Mouse (Mus musculus) midbrain, embryonic 16.5 days (tissue): ENCODE measurements around the gene Hook2. TPM values are rescaled to one million over a fixed set of nuclear protein-coding genes. Genes with fewer than 3 reads are reported as not detected.
A peak's percentile ranks its signal among the peaks of the same experiment; 100 is the strongest.

Experiments used
- ATAC-seq: fragments of 200-750 bp; cut with Nextera tagmentation; 2 replicates; pipeline ENCODE4 v1.8.0; 2017; ENCODE audit warnings: moderate TSS enrichment
- H3K27ac ChIP-seq: fragments of 300-500 bp; sonication (generic); 2 replicates; pipeline ENCODE4 v1.5.1; 2014; ENCODE audit warnings: mild to moderate bottlenecking, low read length, mixed read lengths
- H3K27me3 ChIP-seq: fragments of 300-500 bp; sonication (generic); 2 replicates; pipeline ENCODE4 v1.6.1; 2014; ENCODE audit warnings: low read depth, low read length, mixed read lengths; ENCODE audit not compliant: control insufficient read depth, insufficient read depth
- H3K36me3 ChIP-seq: fragments of 300-500 bp; sonication (generic); 2 replicates; pipeline ENCODE4 v1.6.1; 2014; ENCODE audit warnings: mild to moderate bottlenecking, low read length, moderate library complexity, mixed read lengths; ENCODE audit not compliant: control insufficient read depth, insufficient read depth
- H3K4me1 ChIP-seq: fragments of 300-500 bp; sonication (generic); 2 replicates; pipeline ENCODE4 v1.6.1; 2014; ENCODE audit warnings: mild to moderate bottlenecking, low read length, mixed read lengths; ENCODE audit not compliant: control insufficient read depth, insufficient read depth
- H3K4me2 ChIP-seq: fragments of 300-500 bp; sonication (generic); 2 replicates; pipeline ENCODE4 v1.6.1; 2014; ENCODE audit warnings: mild to moderate bottlenecking, low read length, mixed read lengths
- H3K4me3 ChIP-seq: fragments of 300-500 bp; sonication (generic); 2 replicates; pipeline ENCODE4 v1.5.1; 2014; ENCODE audit warnings: low read depth, mild to moderate bottlenecking, low read length, moderate library complexity, mixed read lengths
- H3K9ac ChIP-seq: fragments of 300-500 bp; sonication (generic); 2 replicates; pipeline ENCODE4 v1.6.1; 2014; ENCODE audit warnings: low read depth, low read length, mixed read lengths
- H3K9me3 ChIP-seq: fragments of 300-500 bp; sonication (generic); replicated peaks from 2 replicates; pipeline ENCODE4 v1.6.1; 2014; ENCODE audit warnings: mild to moderate bottlenecking, low read length, mixed read lengths; ENCODE audit not compliant: control insufficient read depth, poor library complexity, severe bottlenecking
- WGBS: fragments of 180-500 bp; shearing (Covaris S2); extraction: QIAGEN DNeasy Blood & Tissue Kit; methylation state at CpG from one replicate; pipeline ENCODE4 v1.1.7; 2014; 5-methylcytosine and 5-hydroxymethylcytosine counted together
- polyA plus RNA-seq: library from polyadenylated mRNA; unstranded; fragments of >200 nt; fragmentation: Nextera tagmentation; extraction: Ambion mirVana; gene quantifications from 2 replicates; pipeline ENCODE4 v1.2.1, GENCODE M21; 2015

Hook2 gene
- polyA plus RNA-seq, 1 experiment from 2014 or later: 43.8 TPM

- no peaks in the 10 kb centered on the region for H3K9me3 ChIP-seq
- peak overlapping the region; percentile 59 for H3K4me3 ChIP-seq
- H3K36me3 ChIP-seq: peaks cover 11% of the 10 kb centered on the region
- H3K4me2 ChIP-seq: peak overlapping the region; percentile 100
- 2% methylated on average over 24 of the region's 25 CpGs for WGBS
- ATAC-seq: no peak
- H3K9ac ChIP-seq: peak overlapping the region; percentile 64
- H3K4me1 ChIP-seq: peaks cover 58% of the 10 kb centered on the region
- H3K27ac ChIP-seq: no peak overlapping the region
- H3K27me3 ChIP-seq: 0 out of 2 replicates have a peak, but pooled peaks cover 3% of the 10 kb centered on the region
Observed at GRCm38 (mm10) chr8:84976763-84977434, 13.5 kb upstream of the Hook2 start.

GRCm38 (mm10) chr8:84977435-84978247 lies 12.8 kb upstream of the Hook2 start:
- ATAC-seq: no peak
- H3K36me3 ChIP-seq: peaks cover 7% of the 10 kb centered on the region
- H3K9me3 ChIP-seq: no peaks in the 10 kb centered on the region
- H3K4me1 ChIP-seq: peaks cover 58% of the 10 kb centered on the region
- 0 out of 2 replicates have a peak, but pooled peaks cover 3% of the 10 kb centered on the region for H3K27me3 ChIP-seq
- H3K27ac ChIP-seq: no peak overlapping the region
- H3K4me2 ChIP-seq: peak overlapping the region; percentile 100
- WGBS: under 1% methylated on average over 69 of the region's 70 CpGs
- H3K9ac ChIP-seq: peak overlapping the region; percentile 69
- peak overlapping the region; percentile 59 for H3K4me3 ChIP-seq

- under 1% methylated on average over 62 of the region's 63 CpGs for WGBS
- Histone ChIP-seq H3K4me1 (peaks cover 58% of the 10 kb centered on the region), H3K4me3 (peak within 1 kb of the TSS; percentile 59), H3K9me3 (no peaks in the 10 kb centered on the region), H3K9ac (peak within 1 kb of the TSS; percentile 69), H3K27ac (0 out of 2 replicates have a peak within 1 kb of the TSS, but pooled peaks have one; percentile 28), H3K36me3 (peaks cover 7% of the 10 kb centered on the region), H3K4me2 (peak within 1 kb of the TSS; percentile 100), H3K27me3 (0 out of 2 replicates have a peak, but pooled peaks cover 3% of the 10 kb centered on the region)
- ATAC-seq: peak; percentile 53
Observed at GRCm38 (mm10) chr8:84978248-84978940, 12.0 kb upstream of the Hook2 start, which contains the start of gene Junb. Junb (minus strand) TSS chr8:84978718.

- Histone ChIP-seq H3K27ac (0 out of 2 replicates have a peak overlapping the region, but pooled peaks have one; percentile 9), H3K4me1 (peaks cover 61% of the 10 kb centered on the region)
Observed at GRCm38 (mm10) chr8:84979599-84980421, 10.6 kb upstream of the Hook2 start.

GRCm38 (mm10) chr8:84980622-84981358 lies 9.6 kb upstream of the Hook2 start:
- no peak overlapping the region; the same call in 1 of the 2 replicates for H3K4me3 ChIP-seq
- no peak overlapping the region for H3K9ac ChIP-seq
- H3K27me3 ChIP-seq: 0 out of 2 replicates have a peak, but pooled peaks cover 3% of the 10 kb centered on the region
- H3K9me3 ChIP-seq: no peaks in the 10 kb centered on the region
- peak overlapping the region; percentile 100 for H3K4me2 ChIP-seq
- no peaks in the 10 kb centered on the region for H3K36me3 ChIP-seq
- H3K27ac ChIP-seq: no peak overlapping the region
- peaks cover 62% of the 10 kb centered on the region for H3K4me1 ChIP-seq
- ATAC-seq: no peak
- WGBS: 34% methylated on average over 11 of the region's 11 CpGs

More at GRCm38 (mm10) chr8:84979599-84980421, 10.6 kb upstream of the Hook2 start:
- 0 out of 2 replicates have a peak, but pooled peaks cover 3% of the 10 kb centered on the region for H3K27me3 ChIP-seq
- WGBS: 1% methylated on average over 39 of the region's 42 CpGs
- H3K4me3 ChIP-seq: peak overlapping the region; percentile 36
- ATAC-seq: peak; percentile 31
- H3K9me3 ChIP-seq: no peaks in the 10 kb centered on the region
- 0 out of 2 replicates have a peak, but pooled peaks cover under 1% of the 10 kb centered on the region for H3K36me3 ChIP-seq
- H3K9ac ChIP-seq: peak overlapping the region; percentile 62
- peak overlapping the region; percentile 100 for H3K4me2 ChIP-seq

GRCm38 (mm10) chr8:84981644-84982498 lies 8.5 kb upstream of the Hook2 start:
- 84% methylated on average over 13 of the region's 15 CpGs for WGBS
- H3K27ac ChIP-seq: no peak overlapping the region
- ATAC-seq: no peak

GRCm38 (mm10) chr8:84982499-84983011 lies 7.8 kb upstream of the Hook2 start:
- H3K36me3 ChIP-seq: no peaks in the 10 kb centered on the region
- peaks cover 5% of the 10 kb centered on the region; the same call in 1 of the 2 replicates for H3K27me3 ChIP-seq
- no peak overlapping the region for H3K4me2 ChIP-seq
- H3K9ac ChIP-seq: no peak overlapping the region
- peaks cover 50% of the 10 kb centered on the region for H3K4me1 ChIP-seq
- WGBS: 70% methylated on average over 3 of the region's 3 CpGs
- H3K9me3 ChIP-seq: no peaks in the 10 kb centered on the region
- ATAC-seq: no peak
- H3K4me3 ChIP-seq: no peak overlapping the region
- no peak overlapping the region for H3K27ac ChIP-seq

More at GRCm38 (mm10) chr8:84981644-84982498, 8.5 kb upstream of the Hook2 start:
- H3K4me3 ChIP-seq: no peak overlapping the region
- peaks cover 56% of the 10 kb centered on the region for H3K4me1 ChIP-seq
- H3K4me2 ChIP-seq: no peak overlapping the region
- no peaks in the 10 kb centered on the region for H3K9me3 ChIP-seq
- H3K9ac ChIP-seq: no peak overlapping the region
- no peaks in the 10 kb centered on the region for H3K36me3 ChIP-seq
- 0 out of 2 replicates have a peak, but pooled peaks cover 3% of the 10 kb centered on the region for H3K27me3 ChIP-seq
